Mouse (Mus musculus): ENCODE results near the gene Ccdc80.

DNA sequence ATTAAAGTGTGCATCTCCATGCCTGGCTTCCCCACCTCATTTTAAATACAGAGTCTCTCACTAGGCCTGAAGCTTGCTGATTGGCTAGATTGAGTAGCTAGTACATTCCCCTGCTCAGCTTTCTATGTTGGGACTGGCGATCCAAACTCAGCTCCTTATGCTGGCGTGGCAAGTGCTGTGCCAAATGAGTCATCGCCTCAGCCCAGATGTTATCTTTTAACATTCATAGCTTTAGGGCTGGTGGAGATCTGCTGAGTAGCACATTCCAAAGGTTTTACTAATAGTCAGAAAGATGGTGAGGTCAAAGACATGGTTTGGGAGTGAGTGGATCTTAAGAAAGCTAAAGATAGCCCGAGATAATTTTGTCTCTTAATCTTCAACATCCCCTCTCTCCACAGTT lies 17.3 kb downstream of the Ccdc80 start:
- TF ChIP-seq CTCF (IDR thresholded peaks at IDR 0.05; ENCODE audit: low read depth, low read length) (no peak), TAL1 (conservative IDR thresholded peaks at IDR 0.05; ENCODE audit: low read depth, low read length) (no peak), GATA1 (IDR thresholded peaks at IDR 0.05; ENCODE audit: borderline replicate concordance, low read length) (no peak)

Measured in G1E (cell line).